ENCODE assay signal across 8 mouse cellular contexts in genomic region chr17:79018422-79018821, GRCm38 (mm10). TPM values are rescaled to one million over a fixed set of nuclear protein-coding genes. Genes with fewer than 3 reads are reported as not detected.
DNase-seq lines count a peak whose midpoint lies in the region; ATAC-seq and TF ChIP-seq lines count a peak whose summit lies in the region.

No protein-coding gene starts in this region.

- no peak for DNase-seq in lung, adult 2 months
- no peak for DNase-seq in lung, postnatal 14 days
- no peak for DNase-seq in heart, postnatal 0 days (ENCODE audit: low spot score)
- no peak for DNase-seq in embryo, embryonic 9.5 days (ENCODE audit: extremely low spot score)
- DNase-seq in left cerebral cortex, adult 2 months (ENCODE audit: extremely low spot score in 1 of 2, low spot score in 2 of 2), result no peak
- no peak for DNase-seq in left cerebral cortex, postnatal 36 days (ENCODE audit: low spot score in 2 of 2)

- no peak overlapping the region for H3K27ac ChIP-seq in heart, postnatal 0 days (ENCODE audit: low read depth)
- H3K27ac ChIP-seq in limb, embryonic 15.5 days, result no peak overlapping the region
- no peak overlapping the region for H3K27ac ChIP-seq in neural tube, embryonic 15.5 days (replicated peaks)
- H3K27ac ChIP-seq in left cerebral cortex, adult 2 months, result no peak overlapping the region

- H3K4me2 ChIP-seq in heart, postnatal 0 days (ENCODE audit: low read depth, low read length), result peak overlapping the region; percentile 44
- peak overlapping the region; percentile 25; the same call in 1 of the 2 replicates for H3K4me2 ChIP-seq in limb, embryonic 15.5 days
- peak overlapping the region; percentile 89 for H3K4me2 ChIP-seq in neural tube, embryonic 15.5 days

- WGBS in lung, adult 2 months, result 26% methylated on average over 9 of the region's 9 CpGs
- 30% methylated on average over 9 of the region's 9 CpGs for WGBS in heart, postnatal 0 days
- 51% methylated on average over 9 of the region's 9 CpGs for WGBS in limb, embryonic 15.5 days
- WGBS in neural tube, embryonic 15.5 days, result 55% methylated on average over 9 of the region's 9 CpGs

- H3K36me3 ChIP-seq in heart, postnatal 0 days (replicated peaks; ENCODE audit: control insufficient read depth, insufficient read depth, low read length), result no peaks in the 10 kb centered on the region
- no peaks in the 10 kb centered on the region for H3K36me3 ChIP-seq in limb, embryonic 15.5 days
- H3K36me3 ChIP-seq in neural tube, embryonic 15.5 days, result no peaks in the 10 kb centered on the region

- TF ChIP-seq EP300 in heart, postnatal 0 days (IDR thresholded peaks at IDR 0.05; ENCODE audit: low read depth), result no peak

- TF ChIP-seq POLR2A in lung, adult 2 months (IDR thresholded peaks at IDR 0.05; ENCODE audit: borderline replicate concordance, extremely low read depth, low read depth, low read length), result no peak

- intact Hi-C loops in left cerebral cortex, adult 2 months (cut with DNase I), result no loop called here
- intact Hi-C loops in left cerebral cortex, postnatal 36 days (cut with DNase I), result loop anchor here (5.0 kb wide), 1 partner anchor 56 kb away; no protein-coding TSS in a partner anchor

- no peaks in the 10 kb centered on the region for H3K27me3 ChIP-seq in heart, postnatal 0 days (ENCODE audit: control insufficient read depth, insufficient read depth, low read length)
- H3K27me3 ChIP-seq in limb, embryonic 15.5 days, result no peaks in the 10 kb centered on the region
- H3K27me3 ChIP-seq in neural tube, embryonic 15.5 days (replicated peaks), result peaks cover 6% of the 10 kb centered on the region; the same call in 1 of the 2 replicates

- peak overlapping the region; percentile 23 for H3K4me3 ChIP-seq in lung, adult 2 months (replicated peaks; ENCODE audit: extremely low read depth, low read depth, low read length)
- peak overlapping the region; percentile 84 for H3K4me3 ChIP-seq in heart, postnatal 0 days (ENCODE audit: low read depth, low read length)
- peak overlapping the region; percentile 9; the same call in 1 of the 2 replicates for H3K4me3 ChIP-seq in limb, embryonic 15.5 days
- H3K4me3 ChIP-seq in neural tube, embryonic 15.5 days (replicated peaks), result no peak overlapping the region
- H3K4me3 ChIP-seq in left cerebral cortex, adult 2 months, result no peak overlapping the region

- H3K9me3 ChIP-seq in heart, postnatal 0 days (replicated peaks; ENCODE audit: control insufficient read depth, low read length), result no peaks in the 10 kb centered on the region
- no peaks in the 10 kb centered on the region for H3K9me3 ChIP-seq in limb, embryonic 15.5 days
- H3K9me3 ChIP-seq in neural tube, embryonic 15.5 days (replicated peaks), result no peaks in the 10 kb centered on the region

- TF ChIP-seq CTCF in lung, adult 2 months (IDR thresholded peaks at IDR 0.05; ENCODE audit: insufficient read depth, low read length), result no peak
- TF ChIP-seq CTCF in heart, postnatal 0 days (IDR thresholded peaks at IDR 0.05; ENCODE audit: low read depth), result no peak
- TF ChIP-seq CTCF in left cerebral cortex, adult 2 months (IDR thresholded peaks at IDR 0.05), result no peak

- no peak for ATAC-seq in heart, postnatal 0 days (ENCODE audit: insufficient read depth, low read depth)
- ATAC-seq in limb, embryonic 15.5 days (ENCODE audit: insufficient number of reproducible peaks, low FRiP score, low TSS enrichment, low read depth), result no peak
- no peak for ATAC-seq in neural tube, embryonic 15.5 days (ENCODE audit: low FRiP score)

- peaks cover 15% of the 10 kb centered on the region for H3K4me1 ChIP-seq in lung, adult 2 months (ENCODE audit: control insufficient read depth, insufficient read depth, low read length)
- peaks cover 29% of the 10 kb centered on the region for H3K4me1 ChIP-seq in heart, postnatal 0 days (ENCODE audit: control insufficient read depth, insufficient read depth)
- H3K4me1 ChIP-seq in limb, embryonic 15.5 days, result peaks cover 12% of the 10 kb centered on the region; the same call in 1 of the 2 replicates
- peaks cover 20% of the 10 kb centered on the region for H3K4me1 ChIP-seq in neural tube, embryonic 15.5 days

- no peak overlapping the region for H3K9ac ChIP-seq in heart, postnatal 0 days (replicated peaks; ENCODE audit: low read depth, low read length)
- no peak overlapping the region for H3K9ac ChIP-seq in limb, embryonic 15.5 days
- H3K9ac ChIP-seq in neural tube, embryonic 15.5 days (replicated peaks), result no peak overlapping the region

RNA-seq across cellular contexts. Expression of gene Prkd3, which starts 2.2 kb away (rescaled TPM):
- 11.7 and 19.0 TPM in 2 replicates for polyA plus RNA-seq in lung, adult 2 months (2012; rRNA removed)
- total RNA-seq in heart, postnatal 0 days (2014; rRNA removed; ENCODE audit: low replicate concordance), result 36.8 and 39.7 TPM in 2 replicates
- polyA plus RNA-seq in heart, postnatal 0 days (2015; fragmentation: Nextera tagmentation; extraction: Ambion mirVana), result 11.7 and 12.4 TPM in 2 replicates
- polyA plus RNA-seq in limb, embryonic 15.5 days (2015; fragmentation: Nextera tagmentation; extraction: Ambion mirVana), result 33.4 and 35.9 TPM in 2 replicates
- polyA plus RNA-seq in neural tube, embryonic 15.5 days (2015; fragmentation: Nextera tagmentation; extraction: Ambion mirVana), result 9.4 and 14.5 TPM in 2 replicates
- total RNA-seq in left cerebral cortex, adult 2 months (2021), result 10 to 100 TPM in 1 of 2 experiments, 1 to 10 TPM in 1; 9.3 to 10.9 TPM
- 10 to 100 TPM; 10.1 to 10.2 TPM for total RNA-seq in left cerebral cortex, postnatal 36 days (2021)

RNA-seq across cellular contexts. Expression of gene Qpct, which starts 33.3 kb away (rescaled TPM):
- 4.7 and 6.1 TPM in 2 replicates for polyA plus RNA-seq in lung, adult 2 months (2012; rRNA removed)
- 8.2 and 26.3 TPM in 2 replicates for total RNA-seq in heart, postnatal 0 days (2014; rRNA removed; ENCODE audit: low replicate concordance)
- 21.2 TPM in 2 replicates for polyA plus RNA-seq in heart, postnatal 0 days (2015; fragmentation: Nextera tagmentation; extraction: Ambion mirVana)
- 14.6 and 15.6 TPM in 2 replicates for polyA plus RNA-seq in limb, embryonic 15.5 days (2015; fragmentation: Nextera tagmentation; extraction: Ambion mirVana)
- 24.3 and 24.5 TPM in 2 replicates for polyA plus RNA-seq in neural tube, embryonic 15.5 days (2015; fragmentation: Nextera tagmentation; extraction: Ambion mirVana)
- total RNA-seq in left cerebral cortex, adult 2 months (2021), result 10 to 100 TPM in 1 of 2 experiments, 1 to 10 TPM in 1; 9.1 to 11.5 TPM
- 10 to 100 TPM in 1 of 2 experiments, 1 to 10 TPM in 1; 8.4 to 10.2 TPM for total RNA-seq in left cerebral cortex, postnatal 36 days (2021)

Comparison
In these comparisons a context has a peak if more than half of its experiments do, and no peak if none do; other contexts are left out.
1. H3K4me3 ChIP-seq: peak in lung, adult 2 months (single experiment), heart, postnatal 0 days (single experiment) and limb, embryonic 15.5 days (single experiment); none in neural tube, embryonic 15.5 days (single experiment) and left cerebral cortex, adult 2 months (single experiment).
2. H3K4me2 ChIP-seq: peak in every context shown above with its lines; median percentile 89 in neural tube, embryonic 15.5 days; 44 in heart, postnatal 0 days; 25 in limb, embryonic 15.5 days.